Mouse (Mus musculus) erythroblast, embryonic 14.5 days (primary cell): ENCODE measurements around the gene Nrp1. TPM values are rescaled to one million over a fixed set of nuclear protein-coding genes. Genes with fewer than 3 reads are reported as not detected.

Source experiments
- H3K27me3 ChIP-seq: 2 replicates; pipeline ENCODE4 v1.6.1; 2012; ENCODE audit warnings: inconsistent platforms; ENCODE audit not compliant: control insufficient read depth
- H3K36me3 ChIP-seq: 2 replicates; pipeline ENCODE4 v1.6.1; 2012; ENCODE audit warnings: mild to moderate bottlenecking, inconsistent platforms; ENCODE audit not compliant: control insufficient read depth
- H3K4me1 ChIP-seq: 2 replicates; pipeline ENCODE4 v1.6.1; 2012; ENCODE audit warnings: inconsistent platforms; ENCODE audit not compliant: control insufficient read depth
- H3K4me3 ChIP-seq: replicated peaks from 2 replicates; pipeline ENCODE3; 2012; ENCODE audit warnings: moderate library complexity, mild to moderate bottlenecking, inconsistent platforms
- H3K9me3 ChIP-seq: 2 replicates; pipeline ENCODE4 v1.6.1; 2012; ENCODE audit warnings: low read length, inconsistent platforms, mixed read lengths; ENCODE audit not compliant: control insufficient read depth
- GATA1 ChIP-seq: IDR thresholded peaks from 2 replicates; pipeline ENCODE4 v1.6.1; 2012; ENCODE audit warnings: low read length, inconsistent platforms, mixed read lengths
- TAL1 ChIP-seq: IDR thresholded peaks from 3 replicates; pipeline ENCODE4 v1.6.1; 2012; ENCODE audit warnings: low read length, inconsistent platforms, mixed read lengths
- polyA plus RNA-seq: library from polyadenylated mRNA; stranded (reverse); fragments of >175 nt; gene quantifications from 2 replicates; pipeline ENCODE4 v1.2.3, GENCODE M21; 2012

Gene Nrp1
- polyA plus RNA-seq, 1 experiment: 0.02 TPM

GRCm38 (mm10) chr8:128424626-128425333 lies 66.4 kb downstream of the Nrp1 start:
- no peak for TF ChIP-seq GATA1
- TF ChIP-seq TAL1: no peak
- H3K27me3 ChIP-seq: no peaks in the 10 kb centered on the region
- no peaks in the 10 kb centered on the region for H3K4me1 ChIP-seq

GRCm38 (mm10) chr8:128427071-128427470 lies 68.7 kb downstream of the Nrp1 start:
- Histone ChIP-seq H3K9me3 (no peaks in the 10 kb centered on the region), H3K36me3 (no peaks in the 10 kb centered on the region), H3K4me3 (no peak overlapping the region), H3K27me3 (no peaks in the 10 kb centered on the region), H3K4me1 (no peaks in the 10 kb centered on the region)
- TF ChIP-seq GATA1 (no peak), TAL1 (no peak)

More at GRCm38 (mm10) chr8:128424626-128425333, 66.4 kb downstream of the Nrp1 start:
- Histone ChIP-seq H3K36me3 (no peaks in the 10 kb centered on the region), H3K9me3 (no peaks in the 10 kb centered on the region), H3K4me3 (no peak overlapping the region)

DNA sequence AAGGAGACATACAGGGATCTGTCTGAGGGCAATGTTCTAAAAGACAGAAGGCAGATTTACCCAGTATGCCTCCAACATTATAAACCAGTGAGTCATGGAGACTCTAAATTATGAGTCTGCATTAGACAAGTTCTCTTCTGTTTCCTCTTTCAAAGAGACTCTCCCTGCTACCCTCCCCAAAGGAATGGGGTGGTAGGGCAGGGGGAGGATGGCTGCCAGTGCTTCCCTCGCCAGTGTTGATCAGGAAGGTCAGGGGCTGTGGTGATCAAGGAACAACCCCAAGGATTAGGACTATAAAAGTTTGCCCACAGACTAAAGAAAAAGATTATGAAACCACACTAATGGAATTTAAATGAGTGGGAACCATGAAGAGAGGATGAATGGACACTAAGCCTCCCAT lies 70.6 kb downstream of the Nrp1 start:
- TF ChIP-seq GATA1 (no peak), TAL1 (no peak)
- H3K27me3 ChIP-seq: no peaks in the 10 kb centered on the region
- no peaks in the 10 kb centered on the region for H3K4me1 ChIP-seq
- H3K36me3 ChIP-seq: no peaks in the 10 kb centered on the region; the same call in 1 of the 2 replicates
- H3K4me3 ChIP-seq: no peak overlapping the region
- H3K9me3 ChIP-seq: no peaks in the 10 kb centered on the region

DNA sequence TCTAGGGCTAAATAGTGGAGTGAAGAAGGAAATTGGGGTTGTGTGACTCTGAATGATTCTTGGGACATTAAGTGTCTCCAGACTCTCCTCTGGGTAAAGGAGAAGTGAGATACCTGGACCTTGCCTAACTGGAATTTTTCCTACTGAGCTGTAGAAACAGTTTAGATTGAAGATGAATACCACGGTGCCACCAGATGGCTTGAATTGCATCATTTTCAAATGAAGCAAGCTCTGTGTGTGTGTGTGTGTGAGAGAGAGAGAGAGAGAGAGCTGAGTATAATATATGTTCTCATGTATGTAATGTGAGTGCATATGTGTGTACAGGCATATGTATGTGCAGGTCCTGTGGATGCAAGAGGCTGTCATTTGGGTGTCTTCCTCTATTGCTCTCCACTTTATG lies 72.7 kb downstream of the Nrp1 start:
- Histone ChIP-seq H3K4me3 (no peak overlapping the region), H3K36me3 (no peaks in the 10 kb centered on the region; the same call in 1 of the 2 replicates), H3K9me3 (no peaks in the 10 kb centered on the region), H3K27me3 (no peaks in the 10 kb centered on the region), H3K4me1 (no peaks in the 10 kb centered on the region)
- no peak for TF ChIP-seq TAL1
- no peak for TF ChIP-seq GATA1

DNA sequence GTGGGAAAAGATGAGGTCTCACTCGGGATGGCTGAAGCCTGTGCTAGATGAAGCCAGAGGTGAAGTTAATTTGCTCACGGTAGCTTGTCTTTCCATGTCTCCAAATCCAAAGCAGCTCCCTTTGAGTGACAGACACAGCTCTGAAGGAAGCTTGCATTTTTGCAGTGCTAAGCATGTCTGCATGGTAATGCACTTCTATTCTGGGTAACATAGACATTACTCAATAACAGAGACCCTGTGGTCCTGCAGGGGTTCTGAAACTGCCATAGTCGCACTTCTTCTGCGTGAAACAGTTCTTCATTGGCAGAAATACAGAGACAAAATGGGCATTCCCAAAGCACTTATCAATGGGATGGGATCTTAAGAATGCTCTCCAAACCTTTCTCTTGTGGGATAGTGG lies 77.3 kb downstream of the Nrp1 start:
- H3K4me3 ChIP-seq: no peak overlapping the region
- no peaks in the 10 kb centered on the region; the same call in 1 of the 2 replicates for H3K36me3 ChIP-seq
- no peak for TF ChIP-seq TAL1
- no peak for TF ChIP-seq GATA1

GRCm38 (mm10) chr8:128437156-128437825 lies 78.9 kb downstream of the Nrp1 start:
- TF ChIP-seq GATA1 (no peak), TAL1 (no peak)
- Histone ChIP-seq H3K36me3 (no peaks in the 10 kb centered on the region; the same call in 1 of the 2 replicates), H3K4me3 (no peak overlapping the region), H3K4me1 (no peaks in the 10 kb centered on the region), H3K27me3 (no peaks in the 10 kb centered on the region), H3K9me3 (no peaks in the 10 kb centered on the region)

More for the DNA sequence above, 77.3 kb downstream of the Nrp1 start:
- Histone ChIP-seq H3K27me3 (no peaks in the 10 kb centered on the region), H3K9me3 (no peaks in the 10 kb centered on the region), H3K4me1 (no peaks in the 10 kb centered on the region)

- Histone ChIP-seq H3K9me3 (no peaks in the 10 kb centered on the region), H3K27me3 (no peaks in the 10 kb centered on the region)
Observed at GRCm38 (mm10) chr8:128441407-128441806, 83.0 kb downstream of the Nrp1 start.

GRCm38 (mm10) chr8:128445596-128445995 lies 87.2 kb downstream of the Nrp1 start:
- TF ChIP-seq GATA1 (no peak), TAL1 (no peak)

More at GRCm38 (mm10) chr8:128441407-128441806, 83.0 kb downstream of the Nrp1 start:
- H3K4me1 ChIP-seq: no peaks in the 10 kb centered on the region
- H3K4me3 ChIP-seq: no peak overlapping the region
- TF ChIP-seq GATA1 (no peak), TAL1 (no peak)
- H3K36me3 ChIP-seq: no peaks in the 10 kb centered on the region

DNA sequence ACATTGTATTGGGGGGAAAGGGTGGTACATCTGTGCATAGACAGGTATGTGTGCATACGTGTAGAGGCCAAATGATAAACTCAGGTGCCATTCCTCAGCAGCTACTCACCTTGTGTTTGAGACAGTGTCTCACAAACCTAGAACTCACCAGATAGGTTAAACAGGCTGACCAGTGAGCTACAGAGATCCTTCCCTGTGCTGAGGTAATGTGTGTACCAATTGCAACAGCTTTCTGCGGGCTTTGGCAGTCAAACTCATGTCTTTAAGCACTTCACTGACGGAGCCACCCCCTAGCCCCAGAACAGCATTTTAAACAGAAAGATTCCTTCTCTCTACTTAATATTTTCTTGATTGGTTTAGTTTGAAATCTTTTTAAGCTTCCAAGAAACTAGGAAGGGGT lies 88.2 kb downstream of the Nrp1 start:
- Histone ChIP-seq H3K36me3 (no peaks in the 10 kb centered on the region), H3K27me3 (no peaks in the 10 kb centered on the region), H3K4me1 (no peaks in the 10 kb centered on the region), H3K4me3 (no peak overlapping the region), H3K9me3 (no peaks in the 10 kb centered on the region)
- TF ChIP-seq GATA1: no peak
- TF ChIP-seq TAL1: no peak

More at GRCm38 (mm10) chr8:128445596-128445995, 87.2 kb downstream of the Nrp1 start:
- Histone ChIP-seq H3K9me3 (no peaks in the 10 kb centered on the region), H3K4me1 (no peaks in the 10 kb centered on the region), H3K36me3 (no peaks in the 10 kb centered on the region), H3K4me3 (no peak overlapping the region), H3K27me3 (no peaks in the 10 kb centered on the region)
